Mouse (Mus musculus): Measurements from ENCODE around the gene Olfr17. TPM values are rescaled to one million over a fixed set of nuclear protein-coding genes. Genes with fewer than 3 reads are reported as not detected.

Olfr17 gene
- not detected for polyA plus RNA-seq (2014; fragmentation: Illumina TruSeq; extraction: RNeasy Lipid Tissue Mini Kit (QIAGEN cat#74804); ENCODE audit: low read depth, low replicate concordance)

GRCm38 (mm10) chr7:107092920-107093319, at the start of gene Olfr17:
TSS of gene Olfr17 (plus strand) at chr7:107093220.

GRCm38 (mm10) chr7:107070681-107071080, 22.3 kb upstream of the Olfr17 start, which contains the start of gene Olfr714:
TSS of gene Olfr714 (plus strand) at chr7:107070981.

GRCm38 (mm10) chr7:107110269-107110668, 17.2 kb downstream of the Olfr17 start, which contains the start of gene Olfr715b:
TSS of gene Olfr715b (minus strand) at chr7:107110369.

GRCm38 (mm10) chr7:107130983-107131382, 38.0 kb downstream of the Olfr17 start, which contains the start of gene Olfr715:
TSS of gene Olfr715 (minus strand) at chr7:107131083.

GRCm38 (mm10) chr7:107138027-107138426, 45.0 kb downstream of the Olfr17 start, which contains the start of gene Olfr716:
TSS of gene Olfr716 (plus strand) at chr7:107138327.

Other genes starting within 250 kb of the Olfr17 start
- 1.0 TPM for gene Olfr703, start 249.9 kb upstream of the Olfr17 start, polyA plus RNA-seq (2014; fragmentation: Illumina TruSeq; extraction: RNeasy Lipid Tissue Mini Kit (QIAGEN cat#74804); ENCODE audit: low read depth, low replicate concordance)
- gene Olfr704, start 230.0 kb upstream of the Olfr17 start, polyA plus RNA-seq (2014; fragmentation: Illumina TruSeq; extraction: RNeasy Lipid Tissue Mini Kit (QIAGEN cat#74804); ENCODE audit: low read depth, low replicate concordance), result not detected
- not detected for gene Olfr705, start 216.3 kb upstream of the Olfr17 start, polyA plus RNA-seq (2014; fragmentation: Illumina TruSeq; extraction: RNeasy Lipid Tissue Mini Kit (QIAGEN cat#74804); ENCODE audit: low read depth, low replicate concordance)
- not detected for gene Olfr706, start 205.1 kb upstream of the Olfr17 start, polyA plus RNA-seq (2014; fragmentation: Illumina TruSeq; extraction: RNeasy Lipid Tissue Mini Kit (QIAGEN cat#74804); ENCODE audit: low read depth, low replicate concordance)
- not detected for gene Olfr707, start 192.0 kb upstream of the Olfr17 start, polyA plus RNA-seq (2014; fragmentation: Illumina TruSeq; extraction: RNeasy Lipid Tissue Mini Kit (QIAGEN cat#74804); ENCODE audit: low read depth, low replicate concordance)
- gene Olfr1532-ps1, start 185.2 kb upstream of the Olfr17 start, polyA plus RNA-seq (2014; fragmentation: Illumina TruSeq; extraction: RNeasy Lipid Tissue Mini Kit (QIAGEN cat#74804); ENCODE audit: low read depth, low replicate concordance), result not detected
- gene Olfr709-ps1, start 161.0 kb upstream of the Olfr17 start, polyA plus RNA-seq (2014; fragmentation: Illumina TruSeq; extraction: RNeasy Lipid Tissue Mini Kit (QIAGEN cat#74804); ENCODE audit: low read depth, low replicate concordance), result not detected
- gene Olfr710, start 144.9 kb upstream of the Olfr17 start, polyA plus RNA-seq (2014; fragmentation: Illumina TruSeq; extraction: RNeasy Lipid Tissue Mini Kit (QIAGEN cat#74804); ENCODE audit: low read depth, low replicate concordance), result not detected
- gene Olfr6, start 129.3 kb upstream of the Olfr17 start, polyA plus RNA-seq (2014; fragmentation: Illumina TruSeq; extraction: RNeasy Lipid Tissue Mini Kit (QIAGEN cat#74804); ENCODE audit: low read depth, low replicate concordance), result 0.07 TPM
- not detected for gene Olfr711, start 117.8 kb upstream of the Olfr17 start, polyA plus RNA-seq (2014; fragmentation: Illumina TruSeq; extraction: RNeasy Lipid Tissue Mini Kit (QIAGEN cat#74804); ENCODE audit: low read depth, low replicate concordance)
- not detected for gene Olfr2, start 87.1 kb upstream of the Olfr17 start, polyA plus RNA-seq (2014; fragmentation: Illumina TruSeq; extraction: RNeasy Lipid Tissue Mini Kit (QIAGEN cat#74804); ENCODE audit: low read depth, low replicate concordance)
- not detected for gene Olfr713, start 62.0 kb upstream of the Olfr17 start, polyA plus RNA-seq (2014; fragmentation: Illumina TruSeq; extraction: RNeasy Lipid Tissue Mini Kit (QIAGEN cat#74804); ENCODE audit: low read depth, low replicate concordance)
- gene Olfr714, start 22.2 kb upstream of the Olfr17 start, polyA plus RNA-seq (2014; fragmentation: Illumina TruSeq; extraction: RNeasy Lipid Tissue Mini Kit (QIAGEN cat#74804); ENCODE audit: low read depth, low replicate concordance), result not detected
- gene Olfr715b, start 17.1 kb downstream of the Olfr17 start, polyA plus RNA-seq (2014; fragmentation: Illumina TruSeq; extraction: RNeasy Lipid Tissue Mini Kit (QIAGEN cat#74804); ENCODE audit: low read depth, low replicate concordance), result 0.04 TPM
- gene Olfr715, start 37.9 kb downstream of the Olfr17 start, polyA plus RNA-seq (2014; fragmentation: Illumina TruSeq; extraction: RNeasy Lipid Tissue Mini Kit (QIAGEN cat#74804); ENCODE audit: low read depth, low replicate concordance), result not detected
- gene Olfr716, start 45.1 kb downstream of the Olfr17 start, polyA plus RNA-seq (2014; fragmentation: Illumina TruSeq; extraction: RNeasy Lipid Tissue Mini Kit (QIAGEN cat#74804); ENCODE audit: low read depth, low replicate concordance), result 0.07 TPM
- 471 TPM for gene Nlrp14, start 73.8 kb downstream of the Olfr17 start, polyA plus RNA-seq (2014; fragmentation: Illumina TruSeq; extraction: RNeasy Lipid Tissue Mini Kit (QIAGEN cat#74804); ENCODE audit: low read depth, low replicate concordance)
- gene Rbmxl2, start 116.2 kb downstream of the Olfr17 start, polyA plus RNA-seq (2014; fragmentation: Illumina TruSeq; extraction: RNeasy Lipid Tissue Mini Kit (QIAGEN cat#74804); ENCODE audit: low read depth, low replicate concordance), result 12.4 TPM